Mouse (Mus musculus): ENCODE data around the gene Gm10282.
A peak's percentile ranks its signal among the peaks of the same experiment; 100 is the strongest.

Gene Gm10282

DNA sequence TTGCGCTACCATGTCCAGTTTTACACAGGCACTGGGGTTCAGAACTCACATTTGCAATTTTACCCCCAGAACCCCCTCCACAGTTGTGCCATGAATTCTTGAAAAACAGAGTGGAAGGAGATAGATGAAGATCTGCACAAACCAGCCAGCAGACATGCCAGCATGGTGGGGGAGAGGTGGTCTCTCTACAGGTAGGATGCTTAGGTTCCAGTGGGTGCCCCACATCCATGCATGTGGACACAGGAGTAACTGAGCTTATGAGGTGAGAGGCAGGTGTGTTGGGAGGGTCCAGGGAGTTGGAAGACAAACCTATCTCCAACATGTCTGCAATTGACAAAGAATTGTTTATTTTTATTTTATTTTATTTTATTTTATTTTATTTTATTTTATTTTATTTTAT is 6.1 kb downstream of the Gm10282 start:
- DNase-seq (ENCODE audit: low read depth, low spot score): no peak

GRCm38 (mm10) chr8:72296561-72296960 is 8.5 kb downstream of the Gm10282 start:
- DNase-seq (ENCODE audit: low read depth, low spot score): no peak

- DNase-seq (ENCODE audit: low read depth, low spot score): peak; percentile 79
Observed at GRCm38 (mm10) chr8:72295679-72296078, 9.4 kb downstream of the Gm10282 start.

DNA sequence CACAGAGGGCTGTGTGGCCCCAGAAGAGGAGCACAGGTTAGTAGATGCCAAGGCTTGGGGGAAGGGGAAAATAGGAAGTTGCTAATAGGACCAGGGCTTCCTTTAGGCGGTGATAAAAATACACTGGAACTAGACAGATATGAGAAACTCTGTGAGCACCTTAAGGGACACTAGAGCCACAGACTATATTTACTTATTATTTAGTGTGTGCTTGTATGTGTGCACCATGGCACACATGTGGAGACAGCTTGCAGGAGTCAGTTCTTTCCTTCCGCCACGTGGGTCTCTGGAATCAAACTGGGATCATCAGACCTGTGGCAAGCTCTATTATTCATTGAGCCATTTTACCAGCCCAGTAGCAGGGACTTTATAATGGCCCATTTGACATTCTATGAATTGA is 9.9 kb downstream of the Gm10282 start:
- DNase-seq (ENCODE audit: low read depth, low spot score): no peak

- no peak for DNase-seq (ENCODE audit: low read depth, low spot score)
Observed at GRCm38 (mm10) chr8:72293309-72293708, 11.8 kb downstream of the Gm10282 start.

GRCm38 (mm10) chr8:72291104-72291503 is 14.0 kb downstream of the Gm10282 start:
- peak; percentile 40 for DNase-seq (ENCODE audit: low read depth, low spot score)

GRCm38 (mm10) chr8:72289051-72289450 is 16.0 kb downstream of the Gm10282 start:
- DNase-seq (ENCODE audit: low read depth, low spot score): no peak

- no peak for DNase-seq (ENCODE audit: low read depth, low spot score)
Observed at GRCm38 (mm10) chr8:72285285-72285684, 19.8 kb downstream of the Gm10282 start.

DNA sequence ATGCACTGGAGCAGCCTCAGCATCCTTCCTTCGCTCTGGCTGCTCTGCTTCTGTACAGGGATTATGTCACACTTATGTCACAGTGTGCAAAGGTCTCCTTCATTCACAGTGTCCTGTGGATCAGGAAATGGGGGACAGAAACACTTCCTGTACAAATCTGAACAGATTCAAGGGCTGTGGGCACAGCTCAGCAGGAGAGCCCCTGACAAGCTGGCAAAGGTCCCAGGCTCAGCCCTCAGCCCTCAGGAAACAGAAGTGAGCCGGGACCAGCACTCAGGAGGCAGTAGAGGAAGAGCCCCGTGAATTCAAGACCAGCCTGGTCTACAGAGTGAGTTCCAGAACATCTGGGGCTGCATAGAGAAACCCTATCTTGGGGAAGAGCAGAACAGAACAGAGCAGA is 23.4 kb downstream of the Gm10282 start:
- DNase-seq (ENCODE audit: low read depth, low spot score): no peak

DNA sequence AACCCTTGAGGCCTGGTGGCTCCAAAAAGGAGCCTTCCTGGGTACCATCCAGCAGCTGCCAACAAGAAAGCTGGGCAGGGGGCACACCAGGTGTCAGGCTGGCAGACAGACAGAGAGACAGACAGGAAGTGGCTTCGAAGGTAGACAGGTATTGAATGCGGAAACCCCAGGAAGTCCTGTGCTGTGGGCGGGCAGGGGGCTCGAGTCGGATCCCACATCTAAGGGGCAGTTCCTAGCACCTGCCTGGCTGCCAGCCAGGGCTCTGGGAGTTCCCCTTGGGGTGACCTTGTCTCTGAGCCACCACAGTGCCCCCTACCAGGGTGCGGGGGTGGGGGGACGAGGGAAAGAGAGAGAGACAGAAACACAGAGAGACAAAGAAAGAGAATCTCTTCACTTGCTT is 25.9 kb downstream of the Gm10282 start:
- peak; percentile 88 for DNase-seq (ENCODE audit: low read depth, low spot score)

- DNase-seq (ENCODE audit: low read depth, low spot score): peak; percentile 81
Observed at GRCm38 (mm10) chr8:72277244-72277643, 27.8 kb downstream of the Gm10282 start.

DNA sequence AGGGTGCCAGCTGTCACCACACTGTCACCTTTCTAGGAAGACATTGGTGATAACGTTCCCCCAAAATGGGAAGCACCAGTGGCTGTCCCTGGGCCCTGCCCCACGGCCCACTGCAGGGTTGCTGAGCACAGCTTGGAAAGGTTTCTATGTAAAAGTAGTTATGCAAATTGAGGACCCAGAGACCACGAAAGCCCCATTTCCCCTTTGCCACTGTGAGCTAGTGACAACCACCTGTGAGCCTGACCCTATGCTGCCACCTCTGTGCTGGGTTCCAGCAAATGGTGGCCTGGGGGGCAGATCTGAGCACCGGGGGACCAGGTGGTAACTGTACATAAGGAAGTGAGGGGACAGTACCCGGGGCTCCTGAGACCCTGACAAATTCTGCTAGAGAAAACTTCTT is 31.3 kb downstream of the Gm10282 start:
- no peak for DNase-seq (ENCODE audit: low read depth, low spot score)

DNA sequence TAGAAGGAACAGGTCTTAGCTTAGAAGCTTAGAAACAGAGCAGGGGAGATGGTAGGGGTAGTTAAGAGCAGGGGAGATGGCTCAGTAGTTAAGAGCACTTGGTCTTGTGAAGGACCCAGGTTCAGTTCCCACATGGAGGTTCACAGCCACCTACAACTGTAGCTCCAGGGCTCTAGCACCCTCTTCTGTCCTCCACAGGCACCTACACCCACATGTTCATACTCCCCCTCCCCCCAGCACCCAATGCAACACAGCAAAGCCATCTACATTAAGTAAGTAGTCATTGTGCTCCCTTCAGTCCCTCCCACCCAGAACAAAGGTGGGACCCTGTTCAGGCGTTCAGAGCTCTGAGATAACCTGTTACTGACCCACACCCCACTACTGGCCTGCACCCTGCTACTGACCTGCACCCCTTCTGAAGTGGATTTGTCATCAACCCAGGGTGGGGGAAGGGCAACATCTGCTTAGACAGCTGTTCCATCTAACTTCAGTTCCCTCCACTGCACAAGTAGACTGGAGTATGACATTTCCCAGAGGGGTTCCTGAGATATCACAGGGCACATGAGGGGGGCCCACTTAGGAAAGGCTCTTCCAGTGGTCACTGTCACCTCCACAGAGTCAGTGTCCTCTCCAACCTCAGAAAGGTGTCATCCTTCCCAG is 31.8 kb downstream of the Gm10282 start:
- DNase-seq (ENCODE audit: low read depth, low spot score): peak; percentile 50

GRCm38 (mm10) chr8:72272361-72272760 is 32.7 kb downstream of the Gm10282 start:
- DNase-seq (ENCODE audit: low read depth, low spot score): peak; percentile 90

GRCm38 (mm10) chr8:72271691-72272090 is 33.4 kb downstream of the Gm10282 start:
- DNase-seq (ENCODE audit: low read depth, low spot score): no peak

DNA sequence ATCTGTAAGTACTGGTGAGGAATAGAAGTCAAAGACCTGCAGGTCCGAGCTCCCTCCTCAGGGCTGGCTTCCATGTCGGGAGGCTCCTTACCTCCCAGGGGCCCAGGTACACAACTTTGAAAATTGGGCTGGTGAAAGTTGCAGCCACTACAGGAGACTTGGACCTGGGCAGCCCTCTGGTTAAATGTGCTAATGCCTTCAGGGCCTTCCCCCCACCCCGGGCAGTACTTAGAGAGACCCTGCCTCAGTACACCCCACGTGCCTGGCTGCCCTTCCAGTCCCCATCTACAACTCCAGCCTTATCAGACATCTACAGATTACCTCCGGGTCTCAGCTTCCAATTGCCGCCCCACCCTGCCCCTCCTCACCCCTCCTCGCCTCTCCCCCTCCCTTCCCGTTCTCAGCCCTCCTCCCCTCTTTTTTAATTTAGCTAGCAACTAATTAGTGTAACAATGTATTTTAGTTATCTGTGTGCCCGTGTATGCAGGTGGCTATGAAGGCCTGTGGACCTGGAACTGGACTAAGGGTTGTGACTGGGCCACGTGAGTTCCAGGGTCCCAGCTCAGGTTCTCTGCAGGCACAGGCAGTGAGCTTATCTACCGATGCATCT is 33.9 kb downstream of the Gm10282 start:
- no peak for DNase-seq (ENCODE audit: low read depth, low spot score)

- no peak for DNase-seq (ENCODE audit: low read depth, low spot score)
Observed at GRCm38 (mm10) chr8:72270606-72271005, 34.5 kb downstream of the Gm10282 start.

DNA sequence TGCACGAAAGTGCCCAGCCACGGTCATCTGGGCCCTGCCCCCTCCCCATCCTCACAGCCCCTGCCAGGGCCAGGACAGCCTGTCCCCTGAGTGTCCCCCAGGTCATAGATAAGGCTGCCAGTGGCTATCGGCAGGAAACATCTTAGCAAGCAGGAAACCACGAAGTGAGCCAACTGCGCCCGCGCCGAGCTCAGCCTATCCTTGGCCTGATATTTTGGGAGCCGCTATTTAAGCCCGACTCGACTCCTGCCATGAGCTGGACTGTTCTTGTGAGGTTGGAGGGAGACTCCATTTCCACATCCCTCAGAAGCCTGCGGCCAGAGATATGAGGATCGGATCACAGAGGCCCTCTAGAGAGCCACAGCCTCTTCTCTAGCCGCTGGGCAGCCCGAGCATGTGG is 36.7 kb downstream of the Gm10282 start:
- peak; percentile 49 for DNase-seq (ENCODE audit: low read depth, low spot score)

GRCm38 (mm10) chr8:72267106-72267505 is 38.0 kb downstream of the Gm10282 start:
- no peak for DNase-seq (ENCODE audit: low read depth, low spot score)

- DNase-seq (ENCODE audit: low read depth, low spot score): no peak
Observed at GRCm38 (mm10) chr8:72266671-72267070, 38.4 kb downstream of the Gm10282 start.

DNA sequence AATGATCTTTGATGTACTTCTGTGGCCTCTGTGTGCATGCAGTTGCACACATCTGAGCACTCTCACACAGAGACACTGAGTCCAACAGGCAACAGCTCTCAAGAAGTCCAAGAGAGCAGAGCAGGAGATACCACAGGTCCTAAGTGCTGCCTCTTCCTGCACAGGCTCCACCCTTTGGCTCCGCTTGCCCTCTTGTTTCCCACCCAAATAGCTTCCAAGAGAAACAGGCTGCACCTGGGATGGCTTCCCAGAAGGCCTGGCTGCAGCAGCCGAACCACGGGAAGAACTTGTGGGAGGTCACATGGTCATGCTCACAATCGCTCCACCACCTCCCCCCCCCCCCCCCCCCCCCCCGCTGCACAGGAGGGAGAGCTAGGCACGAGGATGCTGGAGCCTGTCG is 39.7 kb downstream of the Gm10282 start:
- DNase-seq (ENCODE audit: low read depth, low spot score): no peak

DNA sequence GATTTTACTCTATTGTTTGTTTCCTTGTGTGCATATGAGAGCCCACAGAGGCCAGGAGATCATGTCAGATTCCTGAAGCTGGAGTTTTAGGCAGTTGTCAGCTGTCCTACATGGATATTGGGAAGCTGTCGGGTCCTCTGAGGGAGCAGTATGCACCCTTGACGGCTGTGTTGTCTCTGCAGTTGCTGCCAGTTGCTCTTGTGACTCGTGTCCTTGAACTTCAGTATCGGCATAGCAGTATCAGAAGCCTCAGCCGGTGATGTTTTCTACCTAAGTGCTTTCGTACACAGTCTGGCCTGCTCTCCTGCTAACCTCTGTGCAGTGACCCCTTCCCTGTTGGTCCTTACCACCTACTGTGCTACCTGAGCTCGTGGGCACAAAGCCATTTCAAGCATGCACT is 41.6 kb downstream of the Gm10282 start:
- no peak for DNase-seq (ENCODE audit: low read depth, low spot score)

DNA sequence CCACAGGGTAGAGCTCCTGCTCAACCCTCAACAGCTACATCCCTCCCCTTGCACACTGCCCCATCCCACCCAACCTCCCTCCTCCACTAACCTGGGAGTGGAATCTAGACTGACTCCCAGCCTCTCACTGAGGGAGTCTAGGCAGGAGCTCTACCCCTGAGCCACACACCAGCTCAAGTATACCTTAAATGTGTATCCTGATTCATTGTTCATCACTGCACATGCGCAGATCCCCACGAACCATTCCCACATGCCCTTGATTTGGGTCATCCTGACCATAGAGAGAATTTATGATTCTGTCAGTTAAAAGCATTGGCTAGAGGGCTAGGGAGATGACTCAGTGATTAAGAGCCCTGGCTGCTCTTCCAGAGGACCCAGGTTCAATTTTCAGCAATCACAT is 42.3 kb downstream of the Gm10282 start:
- DNase-seq (ENCODE audit: low read depth, low spot score): no peak

- DNase-seq (ENCODE audit: low read depth, low spot score): no peak
Observed at GRCm38 (mm10) chr8:72261872-72262271, 43.2 kb downstream of the Gm10282 start.
